Mouse (Mus musculus): ENCODE data around the gene Zfp526.
A peak's percentile ranks its signal among the peaks of the same experiment; 100 is the strongest.

The Zfp526 gene

DNA sequence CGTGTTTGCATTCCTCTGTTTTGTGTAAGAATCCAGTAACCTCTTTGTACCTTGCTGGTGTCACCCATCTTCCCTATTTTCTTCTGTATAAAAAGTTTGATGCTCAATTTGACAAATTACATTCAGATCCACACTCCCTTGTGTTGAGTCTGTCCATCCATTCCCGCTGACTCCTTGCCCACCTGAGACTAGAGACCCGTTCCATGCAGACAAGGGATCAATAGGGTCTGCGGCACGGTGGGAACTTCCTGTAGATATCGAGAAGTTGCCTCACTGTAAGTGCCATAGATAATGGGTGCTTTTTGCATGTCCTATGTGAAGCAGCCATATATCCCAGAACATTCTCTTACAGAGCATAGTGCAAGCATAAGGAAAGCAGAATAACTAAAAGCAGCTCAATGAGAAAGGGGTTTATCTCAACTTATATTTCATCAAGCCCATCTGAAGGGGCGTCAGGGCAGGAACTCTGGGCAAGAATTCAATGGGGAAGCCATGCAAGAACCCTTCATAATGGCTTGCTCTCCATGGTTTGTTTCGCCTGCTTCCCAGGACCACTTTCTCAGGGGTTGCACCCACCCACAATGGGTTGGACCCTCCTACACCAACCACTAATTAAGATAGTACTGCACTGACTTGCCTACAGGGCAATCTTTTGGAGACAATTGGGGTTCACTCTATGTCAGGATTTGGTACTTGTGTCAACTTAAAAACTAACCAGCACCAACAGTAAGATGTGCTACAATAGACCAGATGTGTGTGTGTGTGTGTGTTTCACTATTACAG lies 45.1 kb downstream of the Zfp526 start:
- no peak for DNase-seq (ENCODE audit: low read depth in 1 of 2, low spot score in 2 of 2)

DNA sequence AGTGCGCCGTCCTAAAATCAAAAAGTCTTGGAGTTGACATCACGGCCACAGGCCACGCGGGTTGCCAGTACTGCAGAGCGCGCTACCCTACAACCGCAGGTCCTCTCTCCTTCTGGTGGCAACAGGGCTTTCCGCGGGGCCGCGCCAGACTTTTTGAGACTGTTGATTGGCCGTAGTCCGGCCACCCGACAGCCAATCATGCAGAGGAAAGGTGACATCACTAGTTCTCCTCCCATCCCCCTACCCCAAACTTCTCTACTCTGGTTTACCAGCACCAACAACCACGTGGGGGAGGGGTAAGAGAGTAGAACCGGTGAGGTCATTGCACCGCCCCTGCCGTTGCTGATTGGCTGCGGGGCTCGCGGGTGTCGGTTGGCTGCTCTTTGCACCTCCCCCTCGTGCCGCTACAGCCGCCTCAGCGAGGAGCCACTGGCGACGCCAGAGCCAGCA lies 46.1 kb downstream of the Zfp526 start, which contains the start of gene Cic:
Cic (plus strand) TSS at position 404 of the 450 bp plus-strand sequence.
- DNase-seq (ENCODE audit: low read depth in 1 of 2, low spot score in 2 of 2): peak; percentile 99

DNA sequence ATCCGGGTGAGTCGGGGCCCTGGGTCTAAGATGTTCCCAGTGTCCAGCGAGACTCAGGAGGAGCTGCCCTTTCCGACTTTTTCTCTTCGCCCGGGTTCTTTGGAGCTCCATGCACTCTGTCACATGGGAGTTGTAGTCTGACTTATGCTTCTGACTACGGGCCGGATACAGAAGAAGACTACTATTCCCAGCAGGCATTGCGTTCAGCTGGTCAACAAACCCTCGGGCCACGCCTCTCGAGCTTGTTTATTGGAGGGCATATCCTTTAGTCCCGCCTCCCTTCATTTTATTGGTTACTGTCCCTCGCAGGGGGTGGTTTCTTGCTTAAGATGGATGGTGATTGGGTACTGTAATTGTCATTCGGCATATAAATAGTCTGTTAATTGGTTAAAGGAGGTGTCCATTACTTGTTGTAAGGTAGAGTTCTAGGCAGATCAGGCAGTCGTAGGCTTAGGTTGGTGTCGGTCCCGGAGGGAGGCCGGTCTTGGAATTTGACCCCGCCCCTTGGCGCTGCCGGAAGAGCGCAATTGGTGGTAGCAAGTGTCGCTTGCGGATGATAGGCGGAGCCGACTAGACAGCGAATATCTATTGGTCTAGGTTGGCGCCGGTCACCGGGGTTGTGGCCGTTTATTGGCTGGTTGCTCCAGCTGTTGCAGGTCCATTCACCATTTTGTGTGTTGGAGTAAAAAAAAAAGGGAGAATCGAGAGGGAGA lies 46.7 kb downstream of the Zfp526 start:
- DNase-seq (ENCODE audit: low read depth in 1 of 2, low spot score in 2 of 2): peak; percentile 97 to 98

DNA sequence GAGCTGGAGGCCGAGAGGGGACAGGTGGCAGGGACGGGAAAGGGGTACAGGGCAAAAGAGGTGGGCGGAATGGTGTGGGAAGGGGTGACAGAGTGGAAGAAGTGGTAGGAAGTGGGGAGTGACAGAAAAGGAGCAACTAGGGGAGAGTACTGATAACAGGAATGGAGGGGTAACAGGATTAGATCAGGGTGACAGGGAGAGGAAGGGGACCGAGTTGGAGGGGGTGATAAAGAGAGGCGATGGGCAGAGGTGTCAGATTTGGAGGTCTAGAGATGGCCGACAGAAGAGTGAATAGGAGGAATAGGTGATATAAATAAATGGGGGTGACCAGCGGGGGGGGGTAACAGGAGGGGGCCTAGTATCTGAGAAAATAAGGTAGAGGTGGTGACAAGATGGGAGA lies 47.4 kb downstream of the Zfp526 start:
- no peak for DNase-seq (ENCODE audit: low read depth in 1 of 2, low spot score in 2 of 2)

DNA sequence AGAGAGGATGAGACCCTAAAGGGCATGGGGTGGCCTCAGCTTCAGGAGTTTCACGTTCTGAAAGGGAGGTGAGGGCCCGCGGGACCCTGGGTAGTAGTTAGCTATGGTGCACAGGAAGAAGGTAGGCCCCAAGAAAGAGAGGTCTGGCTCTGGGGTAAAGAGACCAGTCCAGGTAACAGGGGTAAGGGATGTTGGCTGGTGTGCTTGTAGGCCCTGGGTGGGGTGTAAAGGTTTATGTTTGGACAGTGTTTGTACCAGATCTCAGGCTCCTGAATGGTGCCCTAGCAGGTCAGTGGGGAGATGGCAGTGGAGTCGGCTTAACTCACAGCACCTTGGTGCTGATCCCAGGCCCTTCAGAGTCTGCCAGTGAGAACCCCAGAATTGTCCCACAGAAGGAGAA lies 47.8 kb downstream of the Zfp526 start:
- no peak for DNase-seq (ENCODE audit: low read depth in 1 of 2, low spot score in 2 of 2)

DNA sequence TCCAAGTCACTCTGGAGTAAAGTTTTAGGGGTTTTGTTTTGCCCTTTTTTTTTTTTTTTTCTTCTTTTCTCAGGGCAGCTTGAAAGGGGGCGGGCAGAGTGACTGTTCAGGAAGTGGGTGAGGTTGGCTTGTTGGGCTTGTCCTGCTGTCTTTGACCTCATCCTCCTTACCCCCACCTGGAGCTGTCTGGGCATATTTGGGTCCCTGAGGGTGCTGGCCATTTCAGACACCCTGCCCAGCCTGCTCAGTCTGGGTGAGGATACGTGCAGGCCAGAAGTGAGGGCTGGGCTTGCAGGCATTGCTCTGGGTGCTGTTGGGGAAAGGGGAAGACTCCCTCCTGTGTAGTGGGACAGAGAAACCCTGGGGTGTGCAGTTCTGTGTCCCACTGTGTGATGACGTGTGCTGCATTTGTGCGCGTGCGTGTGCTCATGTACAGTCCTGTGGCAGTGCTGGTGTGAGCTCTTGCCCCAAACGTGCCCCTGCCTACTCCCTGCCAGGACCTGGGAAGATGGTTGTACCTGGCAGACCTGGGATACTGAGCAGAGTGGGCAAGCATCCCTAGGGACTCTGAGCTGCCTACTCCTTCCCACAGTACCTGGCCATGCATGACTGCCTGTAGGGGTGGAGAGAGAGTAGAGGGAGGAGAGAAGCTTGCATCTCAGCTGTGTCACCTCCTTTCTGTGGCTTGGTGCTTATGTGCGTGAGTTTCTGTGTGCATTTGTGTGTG lies 48.5 kb downstream of the Zfp526 start:
- no peak for DNase-seq (ENCODE audit: low read depth in 1 of 2, low spot score in 2 of 2)

DNA sequence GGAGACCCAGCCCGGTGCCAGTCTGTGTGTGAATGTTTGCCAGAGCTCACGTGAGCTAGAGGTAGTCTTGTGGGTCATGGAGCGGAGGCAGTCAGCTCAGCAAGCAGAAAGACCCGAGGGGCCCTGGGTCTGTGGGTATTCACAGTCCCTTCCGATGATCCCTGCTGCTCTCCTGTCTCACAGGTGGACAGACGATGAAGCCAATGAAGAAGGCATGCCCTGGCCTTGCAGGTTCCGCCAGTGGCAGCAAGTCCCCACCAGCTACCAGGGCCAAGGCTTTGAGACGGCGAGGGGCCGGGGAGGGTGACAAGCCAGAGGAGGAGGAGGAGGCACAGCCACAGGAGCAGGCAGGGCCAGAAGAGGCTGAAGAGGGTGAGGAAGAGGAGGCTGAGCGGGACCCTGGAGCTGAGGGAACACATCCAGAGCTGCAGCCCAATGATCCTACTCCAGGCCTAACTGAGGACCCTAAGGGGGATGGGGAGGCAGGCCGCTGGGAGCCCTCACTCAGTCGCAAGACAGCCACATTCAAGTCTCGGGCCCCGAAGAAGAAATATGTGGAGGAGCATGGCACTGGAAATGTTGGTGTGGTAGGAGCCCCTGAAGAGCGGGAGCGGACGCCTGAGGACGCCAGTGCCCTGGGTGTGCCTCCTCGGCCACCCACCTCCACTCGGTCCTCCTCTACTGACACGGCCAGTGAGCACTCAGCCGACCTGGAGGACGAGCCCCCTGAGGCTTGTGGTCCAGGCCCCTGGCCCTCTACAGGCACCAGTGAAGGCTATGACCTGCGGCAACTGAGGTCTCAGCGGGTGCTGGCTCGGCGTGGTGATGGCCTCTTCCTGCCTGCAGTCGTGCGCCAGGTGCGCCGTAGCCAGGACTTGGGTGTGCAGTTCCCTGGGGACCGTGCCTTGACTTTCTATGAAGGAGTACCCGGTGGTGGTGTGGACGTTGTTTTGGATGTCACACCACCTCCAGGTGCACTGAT lies 49.7 kb downstream of the Zfp526 start:
- DNase-seq (ENCODE audit: low read depth in 1 of 2, low spot score in 2 of 2): no peak

DNA sequence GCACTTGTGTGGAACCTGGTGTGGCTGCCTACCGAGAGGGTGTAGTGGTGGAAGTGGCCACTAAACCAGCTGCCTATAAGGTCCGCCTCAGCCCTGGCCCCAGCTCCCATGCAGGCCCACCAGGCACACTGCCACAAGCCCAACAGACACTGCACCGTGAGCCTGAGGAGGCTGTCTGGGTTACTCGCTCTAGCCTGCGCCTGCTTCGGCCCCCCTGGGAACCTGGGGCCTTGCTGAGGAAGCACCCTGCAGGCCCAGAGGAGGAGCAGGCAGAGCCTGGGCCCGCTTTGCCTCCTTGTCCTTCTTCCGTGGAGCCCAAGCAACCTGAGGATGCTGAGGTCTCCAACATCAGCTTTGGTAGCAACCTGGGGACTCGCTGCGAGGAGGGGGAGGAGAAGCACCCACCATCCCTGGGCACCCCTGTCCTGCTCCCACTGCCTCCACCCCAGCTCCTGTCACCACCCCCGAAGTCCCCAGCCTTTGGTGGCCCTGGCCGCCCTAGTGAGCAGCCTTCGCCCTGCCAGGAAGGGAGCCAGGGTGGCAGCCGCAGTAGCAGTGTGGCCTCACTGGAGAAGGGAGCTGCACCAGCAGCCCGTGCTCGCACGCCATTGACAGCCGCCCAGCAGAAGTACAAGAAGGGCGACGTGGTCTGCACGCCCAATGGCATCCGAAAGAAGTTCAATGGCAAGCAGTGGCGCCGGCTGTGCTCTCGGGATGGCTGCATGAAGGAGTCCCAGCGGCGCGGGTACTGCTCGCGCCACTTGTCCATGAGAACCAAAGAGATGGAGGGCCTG lies 50.6 kb downstream of the Zfp526 start:
- DNase-seq (ENCODE audit: low read depth in 1 of 2, low spot score in 2 of 2): no peak

DNA sequence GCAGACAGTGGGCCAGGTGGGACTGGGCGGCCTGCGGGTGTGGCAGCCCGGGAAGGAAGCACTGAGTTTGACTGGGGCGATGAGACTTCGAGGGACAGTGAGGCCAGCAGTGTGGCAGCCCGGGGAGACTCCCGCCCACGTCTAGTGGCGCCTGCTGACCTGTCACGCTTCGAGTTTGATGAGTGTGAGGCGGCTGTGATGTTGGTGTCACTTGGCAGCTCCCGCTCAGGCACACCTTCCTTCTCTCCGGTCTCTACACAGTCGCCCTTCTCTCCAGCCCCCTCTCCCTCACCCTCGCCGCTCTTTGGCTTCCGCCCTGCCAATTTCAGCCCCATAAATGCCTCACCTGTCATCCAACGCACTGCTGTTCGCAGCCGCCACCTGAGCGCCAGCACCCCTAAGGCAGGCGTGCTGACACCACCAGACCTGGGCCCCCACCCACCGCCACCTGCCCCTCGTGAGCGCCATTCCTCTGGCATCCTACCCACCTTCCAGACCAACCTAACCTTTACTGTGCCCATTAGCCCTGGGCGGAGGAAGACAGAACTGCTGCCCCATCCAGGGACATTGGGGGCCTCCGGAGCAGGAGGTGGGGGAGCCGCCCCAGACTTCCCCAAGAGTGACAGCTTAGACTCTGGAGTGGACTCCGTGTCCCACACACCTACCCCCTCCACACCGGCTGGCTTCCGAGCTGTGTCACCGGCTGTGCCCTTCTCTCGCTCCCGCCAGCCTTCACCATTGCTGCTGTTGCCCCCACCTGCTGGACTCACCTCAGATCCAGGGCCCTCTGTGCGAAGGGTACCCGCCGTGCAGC lies 51.4 kb downstream of the Zfp526 start:
- DNase-seq (ENCODE audit: low read depth in 1 of 2, low spot score in 2 of 2): no peak

DNA sequence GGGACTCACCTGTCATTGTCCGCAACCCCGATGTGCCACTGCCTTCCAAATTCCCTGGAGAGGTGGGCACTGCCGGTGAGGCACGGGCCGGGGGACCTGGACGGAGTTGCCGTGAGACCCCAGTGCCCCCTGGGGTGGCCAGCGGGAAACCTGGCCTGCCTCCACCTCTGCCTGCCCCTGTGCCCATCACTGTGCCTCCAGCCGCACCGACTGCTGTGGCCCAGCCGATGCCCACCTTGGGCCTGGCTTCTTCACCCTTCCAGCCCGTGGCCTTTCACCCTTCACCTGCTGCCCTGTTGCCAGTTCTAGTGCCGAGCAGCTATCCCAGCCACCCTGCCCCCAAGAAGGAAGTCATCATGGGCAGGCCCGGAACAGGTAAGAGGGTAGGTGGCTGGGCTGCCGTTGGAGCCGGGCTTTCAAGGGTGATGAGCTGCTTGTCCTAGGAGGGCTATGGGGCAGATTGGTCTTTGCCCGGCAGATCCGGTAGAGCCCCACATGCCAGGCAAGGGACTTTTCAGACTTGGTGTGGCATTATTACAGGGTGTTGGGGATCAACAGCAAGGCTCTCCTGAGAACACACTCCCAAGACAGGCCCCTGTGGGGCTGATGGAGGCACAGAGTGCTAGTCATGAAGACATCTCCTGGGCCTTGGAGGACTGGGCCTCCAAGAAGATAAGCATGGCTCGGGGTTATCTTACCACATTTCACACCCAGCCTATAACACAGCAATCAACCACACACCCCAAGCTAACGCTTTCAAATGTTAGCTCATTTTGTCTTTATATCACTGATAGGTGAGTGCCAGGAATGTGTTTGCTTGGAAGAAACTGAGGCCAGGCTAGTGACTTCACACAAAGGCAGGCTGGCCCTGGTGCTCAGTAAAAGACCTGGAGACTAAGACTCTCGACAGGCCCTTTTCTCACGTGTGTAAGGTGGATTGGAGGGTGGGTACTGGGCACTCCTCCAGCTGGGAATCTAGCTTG lies 52.3 kb downstream of the Zfp526 start:
- no peak for DNase-seq (ENCODE audit: low read depth in 1 of 2, low spot score in 2 of 2)

DNA sequence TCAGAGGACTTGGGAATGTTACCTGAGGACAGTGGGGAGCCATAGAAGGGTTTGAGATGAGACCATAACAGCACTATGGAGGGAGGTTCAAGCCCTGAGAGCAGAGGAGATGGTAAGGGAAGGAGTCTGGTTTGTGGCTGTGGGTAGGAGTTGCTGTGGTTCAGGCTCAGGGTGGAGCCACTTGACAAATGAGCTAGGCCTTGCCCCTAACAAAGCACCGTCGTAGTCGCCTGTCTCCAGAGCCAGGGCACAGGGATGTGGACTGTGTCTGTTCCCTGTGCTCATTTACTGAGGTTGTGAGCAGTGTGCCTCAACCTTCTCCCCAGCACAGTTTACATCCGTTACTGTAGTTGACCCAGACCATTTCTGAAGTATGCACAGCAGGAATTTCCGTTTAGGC lies 53.3 kb downstream of the Zfp526 start:
- DNase-seq (ENCODE audit: low read depth in 1 of 2, low spot score in 2 of 2): no peak

DNA sequence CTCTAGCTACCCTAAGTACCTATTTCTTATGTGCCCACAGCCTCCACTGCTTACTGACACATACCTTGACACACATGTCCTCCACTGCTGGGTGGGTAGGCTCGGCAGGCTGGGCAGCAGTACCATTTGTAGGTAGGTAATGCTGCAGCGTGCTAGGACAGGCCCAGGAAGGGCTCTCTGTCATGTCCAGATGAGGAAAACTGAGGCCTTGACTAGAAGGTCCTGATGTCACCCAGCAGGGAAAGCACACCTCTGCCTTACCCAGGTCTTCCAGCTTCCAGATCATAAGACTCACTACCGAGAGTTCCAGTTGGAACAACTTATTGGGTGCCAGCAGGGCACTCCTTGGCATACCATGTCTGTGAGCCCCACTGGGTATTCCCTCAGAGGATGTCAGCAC lies 53.8 kb downstream of the Zfp526 start:
- no peak for DNase-seq (ENCODE audit: low read depth in 1 of 2, low spot score in 2 of 2)

DNA sequence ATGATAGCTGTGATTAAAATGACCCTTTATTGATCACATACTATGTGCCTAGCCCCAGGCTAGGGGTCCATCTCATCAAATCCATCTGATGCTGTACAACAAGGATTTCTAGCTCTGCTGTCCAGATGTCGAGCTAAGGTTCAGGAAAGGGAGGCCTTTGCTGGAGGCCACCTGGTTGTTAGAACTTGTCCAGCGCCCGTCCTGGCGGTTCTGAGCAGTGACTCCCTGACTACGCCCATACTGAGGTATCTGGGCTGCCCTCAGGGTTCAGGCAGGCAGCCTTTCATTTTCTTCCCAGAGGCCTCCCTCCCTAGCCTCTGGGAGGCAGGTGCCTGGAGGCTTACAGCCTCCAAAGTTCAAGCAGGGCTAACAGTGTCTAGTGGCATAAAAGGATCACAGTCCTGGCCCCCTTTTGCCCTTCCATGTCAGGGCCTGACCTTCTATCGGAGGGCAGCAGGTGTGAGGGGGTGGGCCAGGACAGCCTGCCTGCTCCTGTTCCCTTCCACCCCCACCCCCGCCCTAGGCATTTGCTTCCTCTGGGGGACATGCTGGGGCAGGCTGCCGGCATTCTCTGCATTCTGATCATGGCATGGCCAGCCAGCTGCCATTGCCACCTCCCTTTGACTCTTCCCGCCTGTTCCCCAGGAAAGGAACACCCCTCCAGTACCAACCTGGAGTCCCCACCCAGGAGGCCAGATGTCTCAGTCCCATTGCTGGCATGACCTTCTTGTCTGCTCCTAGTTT lies 54.5 kb downstream of the Zfp526 start:
- DNase-seq (ENCODE audit: low read depth in 1 of 2, low spot score in 2 of 2): no peak
